Mouse (Mus musculus): ENCODE results near the gene Syce1l.

- TF ChIP-seq EP300 (IDR thresholded peaks at IDR 0.05; ENCODE audit: low read depth) (no peak), CTCF (IDR thresholded peaks at IDR 0.05; ENCODE audit: low read depth) (no peak)
Measured at GRCm38 (mm10) chr8:113634161-113634560, 8.9 kb upstream of the Syce1l start.

Measured in heart, postnatal 0 days (tissue).